Mouse (Mus musculus): ENCODE results near the gene Lyrm9. TPM values are rescaled to one million over a fixed set of nuclear protein-coding genes. Genes with fewer than 3 reads are reported as not detected.

Gene Lyrm9
- polyA plus RNA-seq, 1 experiment from 2014 or later = 21.1 TPM

DNA sequence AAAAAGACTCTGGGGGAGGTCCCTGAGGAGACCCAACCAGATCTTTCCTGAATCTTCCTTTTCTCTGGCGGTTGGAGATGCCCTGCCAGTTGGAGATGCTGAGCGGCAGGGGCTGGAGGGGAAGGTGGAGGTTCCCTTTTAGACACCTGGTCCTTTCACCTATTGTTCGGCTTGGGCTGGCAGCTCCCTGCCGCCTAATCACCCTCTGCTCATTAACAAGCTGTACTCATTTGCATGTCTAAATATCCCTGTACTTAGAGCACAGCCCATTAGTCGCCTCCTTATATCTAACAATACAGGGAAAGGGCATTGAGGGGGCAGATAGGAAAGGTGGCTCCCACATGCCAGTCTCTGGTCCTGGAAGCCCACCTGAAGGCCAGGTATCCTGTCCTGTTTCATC lies 34.3 kb upstream of the Lyrm9 start:
- Histone ChIP-seq H3K9ac (replicated peaks; ENCODE audit: low read length) (0 out of 2 replicates have a peak overlapping the region, but pooled peaks have one; percentile 24), H3K36me3 (ENCODE audit: insufficient read depth, low read length) (no peaks in the 10 kb centered on the region), H3K27me3 (ENCODE audit: insufficient read depth, low read length) (no peaks in the 10 kb centered on the region), H3K4me3 (ENCODE audit: low read length) (no peak overlapping the region), H3K4me1 (ENCODE audit: insufficient read depth, low read length) (peaks cover 14% of the 10 kb centered on the region; the same call in 1 of the 2 replicates), H3K27ac (ENCODE audit: low read length) (peak overlapping the region; percentile 80), H3K4me2 (replicated peaks; ENCODE audit: low read depth, low read length) (peak overlapping the region; percentile 49; the same call in 1 of the 2 replicates), H3K9me3 (ENCODE audit: low read length) (no peaks in the 10 kb centered on the region)
- ATAC-seq (ENCODE audit: low FRiP score, low TSS enrichment) = no peak
- 43% methylated on average over 5 of the region's 5 CpGs for WGBS

DNA sequence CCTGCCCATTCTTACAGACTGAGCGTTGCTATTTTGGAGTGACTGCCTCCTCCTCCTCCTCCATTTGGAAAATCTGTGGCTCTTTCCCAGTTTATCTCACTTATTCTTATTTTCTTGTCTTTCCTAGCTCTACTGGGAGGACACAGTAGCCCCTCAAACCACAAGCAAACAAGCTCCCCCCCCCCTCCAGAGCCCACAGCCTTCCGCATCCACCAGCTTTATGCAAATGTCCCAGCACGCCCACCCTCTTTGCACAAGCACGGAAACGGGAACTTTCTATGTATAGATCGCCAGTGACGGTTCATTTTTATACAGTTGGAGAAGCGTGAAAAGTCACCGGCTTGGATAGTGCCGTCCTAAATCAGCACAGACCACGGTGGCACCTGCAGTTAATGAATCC lies 33.9 kb upstream of the Lyrm9 start:
- Histone ChIP-seq H3K36me3 (ENCODE audit: insufficient read depth, low read length) (no peaks in the 10 kb centered on the region), H3K4me2 (replicated peaks; ENCODE audit: low read depth, low read length) (peak overlapping the region; percentile 49), H3K4me1 (ENCODE audit: insufficient read depth, low read length) (peaks cover 14% of the 10 kb centered on the region; the same call in 1 of the 2 replicates), H3K27ac (ENCODE audit: low read length) (peak overlapping the region; percentile 80), H3K4me3 (ENCODE audit: low read length) (peak overlapping the region; percentile 15; the same call in 1 of the 2 replicates), H3K27me3 (ENCODE audit: insufficient read depth, low read length) (no peaks in the 10 kb centered on the region), H3K9ac (replicated peaks; ENCODE audit: low read length) (0 out of 2 replicates have a peak overlapping the region, but pooled peaks have one; percentile 24), H3K9me3 (ENCODE audit: low read length) (no peaks in the 10 kb centered on the region)
- WGBS = 25% methylated on average over 11 of the region's 11 CpGs
- ATAC-seq (ENCODE audit: low FRiP score, low TSS enrichment) = no peak

- 81% methylated on average over 11 of the region's 11 CpGs for WGBS
- no peaks in the 10 kb centered on the region for H3K27me3 ChIP-seq (ENCODE audit: insufficient read depth, low read length)
- H3K4me2 ChIP-seq (replicated peaks; ENCODE audit: low read depth, low read length) = peak overlapping the region; percentile 49; the same call in 1 of the 2 replicates
These were observed 33.3 kb upstream of the Lyrm9 start for GRCm38 (mm10) chr11:78793116-78793515.

GRCm38 (mm10) chr11:78796072-78796729 lies 30.2 kb upstream of the Lyrm9 start:
- no peak for ATAC-seq (ENCODE audit: low FRiP score, low TSS enrichment)
- 74% methylated on average over 10 of the region's 10 CpGs for WGBS
- H3K36me3 ChIP-seq (ENCODE audit: insufficient read depth, low read length) = no peaks in the 10 kb centered on the region

More at GRCm38 (mm10) chr11:78793116-78793515, 33.3 kb upstream of the Lyrm9 start:
- peaks cover 14% of the 10 kb centered on the region; the same call in 1 of the 2 replicates for H3K4me1 ChIP-seq (ENCODE audit: insufficient read depth, low read length)
- no peak overlapping the region for H3K9ac ChIP-seq (replicated peaks; ENCODE audit: low read length)
- H3K27ac ChIP-seq (ENCODE audit: low read length) = no peak overlapping the region
- no peaks in the 10 kb centered on the region for H3K9me3 ChIP-seq (ENCODE audit: low read length)
- ATAC-seq (ENCODE audit: low FRiP score, low TSS enrichment) = no peak
- H3K4me3 ChIP-seq (ENCODE audit: low read length) = no peak overlapping the region
- H3K36me3 ChIP-seq (ENCODE audit: insufficient read depth, low read length) = no peaks in the 10 kb centered on the region

DNA sequence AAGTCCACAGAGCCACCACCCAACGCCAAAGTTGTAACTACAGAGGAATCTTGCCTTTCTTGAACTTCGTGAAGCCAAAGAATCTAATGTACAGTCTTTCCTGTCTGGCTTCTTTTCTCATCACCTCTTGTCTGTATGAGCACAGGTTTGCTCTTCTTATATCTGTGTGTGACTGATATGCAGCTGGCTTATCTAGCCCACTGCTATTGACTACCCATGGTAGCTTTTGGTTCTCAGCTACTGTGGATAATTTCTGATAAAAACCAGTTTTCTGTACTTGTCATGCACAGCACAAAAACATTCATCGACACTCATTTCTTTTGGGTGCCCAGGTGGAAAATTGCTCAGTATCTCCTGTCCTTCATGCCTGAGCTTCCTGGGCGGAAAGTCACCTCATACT lies 25.3 kb upstream of the Lyrm9 start:
- H3K4me1 ChIP-seq (ENCODE audit: insufficient read depth, low read length) = no peaks in the 10 kb centered on the region
- 93% methylated on average over 4 of the region's 4 CpGs for WGBS

More at GRCm38 (mm10) chr11:78796072-78796729, 30.2 kb upstream of the Lyrm9 start:
- Histone ChIP-seq H3K4me2 (replicated peaks; ENCODE audit: low read depth, low read length) (no peak overlapping the region), H3K4me1 (ENCODE audit: insufficient read depth, low read length) (peaks cover 11% of the 10 kb centered on the region; the same call in 1 of the 2 replicates), H3K4me3 (ENCODE audit: low read length) (no peak overlapping the region), H3K9me3 (ENCODE audit: low read length) (no peaks in the 10 kb centered on the region), H3K27ac (ENCODE audit: low read length) (no peak overlapping the region), H3K27me3 (ENCODE audit: insufficient read depth, low read length) (no peaks in the 10 kb centered on the region), H3K9ac (replicated peaks; ENCODE audit: low read length) (no peak overlapping the region)

DNA sequence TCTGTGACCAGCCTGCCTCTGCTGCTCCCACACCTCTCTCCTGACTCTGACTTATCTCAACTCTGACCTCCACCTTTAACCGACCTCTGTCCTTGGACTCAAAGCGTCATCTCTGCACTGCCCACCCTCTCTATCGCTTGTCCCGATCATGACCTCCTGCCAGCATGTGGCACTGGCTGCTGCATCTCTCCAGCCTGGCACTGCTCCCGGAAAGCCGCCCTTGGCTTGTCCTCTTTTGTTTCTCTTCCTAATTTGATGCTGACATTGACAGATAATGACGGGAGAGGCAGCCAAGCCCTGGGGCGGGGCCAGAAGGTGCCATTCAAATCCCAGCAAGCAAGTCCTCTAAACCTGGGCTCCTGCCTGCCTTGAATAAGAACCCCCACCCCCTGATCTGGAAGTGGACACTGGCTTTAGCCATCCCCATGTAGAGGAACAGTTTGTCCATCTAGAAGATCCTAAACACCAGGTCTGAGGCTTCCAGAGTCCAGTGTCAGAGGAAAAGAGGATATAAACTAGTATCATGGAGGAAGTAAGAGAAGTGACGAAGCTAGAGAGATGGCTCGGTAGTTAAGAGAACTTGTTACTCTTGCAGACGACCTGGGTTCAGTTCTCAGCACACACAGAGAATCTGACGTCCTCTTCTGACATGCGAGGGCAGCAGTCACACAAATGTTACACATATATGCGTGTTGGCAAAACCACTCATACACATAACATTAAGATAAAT lies 22.6 kb upstream of the Lyrm9 start:
- no peaks in the 10 kb centered on the region for H3K9me3 ChIP-seq (ENCODE audit: low read length)
- H3K9ac ChIP-seq (replicated peaks; ENCODE audit: low read length) = no peak overlapping the region
- no peak overlapping the region for H3K4me3 ChIP-seq (ENCODE audit: low read length)
- ATAC-seq (ENCODE audit: low FRiP score, low TSS enrichment) = no peak
- no peaks in the 10 kb centered on the region for H3K36me3 ChIP-seq (ENCODE audit: insufficient read depth, low read length)
- 70% methylated on average over 14 of the region's 14 CpGs for WGBS
- H3K27me3 ChIP-seq (ENCODE audit: insufficient read depth, low read length) = no peaks in the 10 kb centered on the region
- H3K27ac ChIP-seq (ENCODE audit: low read length) = no peak overlapping the region
- no peak overlapping the region for H3K4me2 ChIP-seq (replicated peaks; ENCODE audit: low read depth, low read length)
- H3K4me1 ChIP-seq (ENCODE audit: insufficient read depth, low read length) = no peaks in the 10 kb centered on the region

More for the DNA sequence above, 25.3 kb upstream of the Lyrm9 start:
- H3K27me3 ChIP-seq (ENCODE audit: insufficient read depth, low read length) = no peaks in the 10 kb centered on the region
- H3K4me3 ChIP-seq (ENCODE audit: low read length) = no peak overlapping the region
- no peak overlapping the region for H3K9ac ChIP-seq (replicated peaks; ENCODE audit: low read length)
- no peaks in the 10 kb centered on the region for H3K36me3 ChIP-seq (ENCODE audit: insufficient read depth, low read length)
- no peak overlapping the region for H3K4me2 ChIP-seq (replicated peaks; ENCODE audit: low read depth, low read length)
- no peak for ATAC-seq (ENCODE audit: low FRiP score, low TSS enrichment)
- no peak overlapping the region for H3K27ac ChIP-seq (ENCODE audit: low read length)
- H3K9me3 ChIP-seq (ENCODE audit: low read length) = no peaks in the 10 kb centered on the region

- H3K9me3 ChIP-seq (ENCODE audit: low read length) = no peaks in the 10 kb centered on the region
- H3K27ac ChIP-seq (ENCODE audit: low read length) = no peak overlapping the region
- no peaks in the 10 kb centered on the region for H3K4me1 ChIP-seq (ENCODE audit: insufficient read depth, low read length)
- no peak overlapping the region for H3K9ac ChIP-seq (replicated peaks; ENCODE audit: low read length)
- no peak overlapping the region for H3K4me2 ChIP-seq (replicated peaks; ENCODE audit: low read depth, low read length)
- H3K4me3 ChIP-seq (ENCODE audit: low read length) = no peak overlapping the region
- no peak for ATAC-seq (ENCODE audit: low FRiP score, low TSS enrichment)
- no peaks in the 10 kb centered on the region for H3K27me3 ChIP-seq (ENCODE audit: insufficient read depth, low read length)
- H3K36me3 ChIP-seq (ENCODE audit: insufficient read depth, low read length) = no peaks in the 10 kb centered on the region
- 81% methylated on average over 6 of the region's 6 CpGs for WGBS
These were observed 21.8 kb upstream of the Lyrm9 start for GRCm38 (mm10) chr11:78804551-78804950.

- no peaks in the 10 kb centered on the region for H3K27me3 ChIP-seq (ENCODE audit: insufficient read depth, low read length)
These were observed 21.2 kb upstream of the Lyrm9 start for GRCm38 (mm10) chr11:78805198-78805597.

DNA sequence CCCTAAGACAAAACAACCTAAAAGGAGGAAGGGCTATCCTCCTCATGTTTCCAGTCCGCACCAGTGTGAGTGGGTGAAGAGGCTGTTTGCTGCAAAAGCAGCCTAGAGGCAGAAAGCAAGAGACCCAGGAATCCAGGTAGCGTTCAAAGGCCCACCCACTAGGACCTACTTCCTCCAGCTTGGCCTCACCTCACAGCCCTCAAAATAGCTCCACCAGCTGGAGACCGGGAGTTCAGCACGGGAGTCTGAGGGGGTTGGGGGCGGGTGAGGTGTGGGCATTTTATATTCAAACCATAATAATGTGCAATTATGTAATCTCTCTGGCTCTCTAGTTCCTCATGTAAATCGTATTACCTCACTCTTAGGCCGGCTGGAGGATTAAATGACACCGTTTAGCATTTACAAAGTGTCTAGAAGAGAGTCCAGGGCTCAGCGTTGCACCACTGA lies 20.7 kb upstream of the Lyrm9 start:
- H3K27ac ChIP-seq (ENCODE audit: low read length) = no peak overlapping the region
- no peaks in the 10 kb centered on the region for H3K36me3 ChIP-seq (ENCODE audit: insufficient read depth, low read length)
- ATAC-seq (ENCODE audit: low FRiP score, low TSS enrichment) = no peak
- no peaks in the 10 kb centered on the region for H3K9me3 ChIP-seq (ENCODE audit: low read length)
- 47% methylated on average over 9 of the region's 9 CpGs for WGBS
- no peak overlapping the region for H3K4me3 ChIP-seq (ENCODE audit: low read length)
- no peak overlapping the region for H3K4me2 ChIP-seq (replicated peaks; ENCODE audit: low read depth, low read length)
- no peaks in the 10 kb centered on the region for H3K27me3 ChIP-seq (ENCODE audit: insufficient read depth, low read length)
- H3K4me1 ChIP-seq (ENCODE audit: insufficient read depth, low read length) = no peaks in the 10 kb centered on the region
- H3K9ac ChIP-seq (replicated peaks; ENCODE audit: low read length) = no peak overlapping the region

More at GRCm38 (mm10) chr11:78805198-78805597, 21.2 kb upstream of the Lyrm9 start:
- 76% methylated on average over 6 of the region's 6 CpGs for WGBS
- Histone ChIP-seq H3K9me3 (ENCODE audit: low read length) (no peaks in the 10 kb centered on the region), H3K4me1 (ENCODE audit: insufficient read depth, low read length) (no peaks in the 10 kb centered on the region), H3K9ac (replicated peaks; ENCODE audit: low read length) (no peak overlapping the region), H3K4me2 (replicated peaks; ENCODE audit: low read depth, low read length) (no peak overlapping the region), H3K36me3 (ENCODE audit: insufficient read depth, low read length) (no peaks in the 10 kb centered on the region), H3K4me3 (ENCODE audit: low read length) (no peak overlapping the region), H3K27ac (ENCODE audit: low read length) (no peak overlapping the region)
- ATAC-seq (ENCODE audit: low FRiP score, low TSS enrichment) = no peak
